Mouse (Mus musculus) cerebellum, adult 8-10 months (tissue): ENCODE data around the gene Hsd17b11.
A peak's percentile ranks its signal among the peaks of the same experiment; 100 is the strongest.

Experiments used
- DNase-seq: peaks from one replicate; pipeline ENCODE4 v3.0.0; 2022

Gene Hsd17b11

GRCm38 (mm10) chr5:104021597-104022378, at the start of gene Hsd17b11:
TSS of gene Hsd17b11 (minus strand) at chr5:104021919.
- DNase-seq = peak; percentile 53

DNA sequence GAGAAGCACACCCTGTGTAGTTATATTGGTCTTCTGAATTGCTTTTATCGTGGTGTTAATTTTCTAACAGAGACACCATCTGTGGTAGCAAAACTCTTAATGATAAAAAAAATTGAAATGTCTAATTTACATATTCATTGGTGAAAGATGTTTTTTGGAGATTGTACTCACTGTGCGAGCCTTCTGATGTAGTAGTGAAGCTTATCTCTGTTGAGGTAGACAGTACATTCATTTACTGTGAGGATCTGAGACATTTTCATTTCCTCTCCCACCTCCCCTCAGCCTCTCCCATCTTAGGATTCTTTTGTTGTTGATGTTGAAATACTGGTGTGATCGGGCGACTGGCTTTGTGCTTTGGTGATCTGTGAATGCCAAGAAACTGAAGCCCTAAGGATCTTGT, 49.3 kb upstream of the Hsd17b11 start:
- no peak for DNase-seq

GRCm38 (mm10) chr5:104068751-104069150, 47.0 kb upstream of the Hsd17b11 start:
- no peak for DNase-seq

DNA sequence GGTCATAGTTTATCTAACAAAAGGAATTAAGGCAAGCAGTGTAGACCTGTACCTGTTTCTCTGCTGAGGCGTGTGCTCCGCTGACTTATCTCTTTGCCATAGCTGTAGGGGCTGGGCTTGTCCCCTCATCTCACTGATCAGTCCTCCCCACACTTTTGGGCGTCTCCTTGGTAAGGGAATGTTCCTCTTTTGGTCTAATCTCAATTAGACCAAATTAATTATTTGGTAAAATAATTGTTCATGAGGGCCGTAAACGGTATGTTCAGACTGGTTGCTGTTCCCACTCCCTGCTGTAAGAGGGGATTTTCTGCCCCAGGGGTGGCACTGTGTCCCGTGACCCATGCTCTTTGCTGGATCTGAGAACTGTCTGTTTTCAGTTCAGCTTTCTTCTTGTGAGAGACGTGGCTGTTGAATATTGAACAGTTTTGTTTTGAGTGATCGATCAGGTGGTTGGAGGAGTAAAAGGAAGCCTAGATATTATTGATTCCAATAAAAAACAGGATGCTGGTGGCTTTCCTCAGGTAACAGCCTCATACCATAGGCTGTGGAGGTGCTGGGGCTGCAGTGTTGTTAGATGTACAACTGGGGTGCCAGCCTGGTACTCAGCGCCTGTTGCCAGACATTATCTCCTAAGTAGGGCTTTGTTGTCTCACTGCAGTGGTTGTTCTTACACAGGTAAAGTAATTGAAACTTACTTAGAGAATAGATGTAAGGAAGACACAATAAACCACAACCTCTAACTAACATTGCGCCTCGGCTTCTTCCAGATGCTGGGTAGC, 41.2 kb upstream of the Hsd17b11 start:
- no peak for DNase-seq

- no peak for DNase-seq
These were observed 40.4 kb upstream of the Hsd17b11 start for GRCm38 (mm10) chr5:104061936-104062772.

DNA sequence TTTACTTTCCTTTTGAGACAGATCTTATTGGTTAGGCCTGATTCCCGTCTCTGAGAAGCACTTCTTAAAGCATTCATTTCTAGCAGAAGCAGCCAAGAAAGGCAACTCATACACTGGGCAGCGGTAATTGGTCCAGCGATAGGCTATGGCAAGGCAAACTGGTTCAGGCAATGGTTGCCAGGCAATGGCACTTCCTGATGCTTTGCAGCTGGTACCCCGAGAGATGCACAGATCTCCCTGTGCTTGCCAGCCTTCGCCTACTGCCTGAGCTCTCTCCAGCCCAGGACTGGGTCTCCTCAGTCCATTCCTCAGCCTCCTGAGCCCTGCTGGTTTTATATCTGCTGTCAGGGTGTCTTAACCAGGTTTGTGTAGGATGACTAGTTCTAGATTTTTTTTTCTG, 38.7 kb upstream of the Hsd17b11 start:
- DNase-seq = no peak

GRCm38 (mm10) chr5:104059628-104060027, 37.9 kb upstream of the Hsd17b11 start:
- DNase-seq = no peak

DNA sequence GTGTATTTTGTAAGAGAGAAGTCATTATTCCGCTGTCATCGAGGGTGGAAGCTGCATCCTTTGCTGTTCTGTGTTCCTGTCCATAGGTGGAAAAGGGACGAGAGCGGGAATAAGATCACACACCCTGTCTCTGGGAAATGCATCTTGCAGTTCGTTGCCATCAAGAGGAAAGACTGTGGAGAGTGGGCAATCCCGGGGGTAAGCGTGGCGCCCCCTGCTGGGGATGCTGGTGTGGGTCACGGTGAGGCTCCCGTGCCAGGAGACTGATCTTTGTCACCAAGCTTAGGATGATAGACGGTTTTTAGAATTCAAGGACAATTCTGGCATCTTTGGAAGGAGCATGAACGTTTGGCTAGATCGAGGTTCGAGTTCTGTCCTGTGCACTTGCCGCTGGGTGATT, 36.3 kb upstream of the Hsd17b11 start:
- peak; percentile 34 for DNase-seq

- DNase-seq = no peak
These were observed 34.6 kb upstream of the Hsd17b11 start for GRCm38 (mm10) chr5:104056295-104056694.

DNA sequence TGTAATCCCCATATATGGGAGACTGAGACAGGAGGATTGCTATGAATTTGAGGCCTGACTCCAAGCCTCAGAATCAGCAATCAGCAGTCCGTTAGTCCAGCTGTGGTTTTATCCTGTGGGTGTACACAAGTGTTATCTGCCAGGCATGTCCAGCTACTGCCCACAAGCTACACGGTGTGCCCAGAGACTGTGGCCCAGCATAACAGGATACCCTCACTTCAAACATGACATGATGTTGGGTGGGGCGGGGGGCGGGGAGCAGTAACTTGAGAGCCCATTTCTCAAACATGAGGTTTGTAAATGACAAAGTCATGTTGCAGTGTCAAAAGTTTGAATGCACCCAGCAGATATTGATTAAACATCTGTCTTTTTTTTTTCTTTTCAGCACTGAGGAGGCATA, 34.1 kb upstream of the Hsd17b11 start:
- no peak for DNase-seq

- no peak for DNase-seq
These were observed 33.2 kb upstream of the Hsd17b11 start for GRCm38 (mm10) chr5:104054938-104055337.

DNA sequence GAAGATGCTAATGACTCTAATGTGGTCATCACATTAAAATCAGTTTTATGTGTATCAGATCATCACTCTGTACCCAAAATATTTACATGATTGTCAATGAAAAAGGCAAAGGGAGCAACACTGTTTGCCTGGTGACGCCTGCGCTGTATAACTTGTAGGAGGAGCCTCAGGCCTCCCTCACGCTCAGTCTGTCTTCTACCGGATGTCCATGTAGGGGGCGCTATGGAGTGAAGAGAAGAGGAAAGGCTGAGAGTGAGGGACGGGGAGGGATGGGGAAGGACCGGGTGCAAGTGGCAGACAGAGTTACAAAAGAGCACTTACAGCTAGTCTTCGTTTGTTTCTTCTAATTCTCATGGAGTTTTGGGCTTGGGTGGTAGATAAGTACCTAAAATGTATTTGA, 31.2 kb upstream of the Hsd17b11 start:
- DNase-seq = no peak

DNA sequence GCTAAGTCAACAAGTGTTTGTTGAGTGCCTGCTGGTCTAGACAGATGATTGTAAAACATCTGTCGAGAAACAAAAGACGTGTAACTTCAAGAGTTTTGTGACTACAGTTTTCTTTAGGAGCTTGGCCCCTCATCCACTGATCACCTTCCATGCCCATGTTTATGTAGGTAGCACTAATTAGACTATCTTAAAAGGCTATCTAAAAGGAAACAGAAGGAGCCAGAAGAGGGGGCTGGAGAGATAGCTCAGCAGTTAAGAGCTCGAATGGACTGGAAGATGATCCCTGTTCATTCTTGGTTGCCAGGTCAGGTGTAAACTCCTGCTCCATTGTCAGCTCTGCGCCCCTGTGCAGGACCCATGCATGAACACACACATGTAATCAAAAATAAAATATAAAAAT, 26.4 kb upstream of the Hsd17b11 start:
- DNase-seq = no peak

DNA sequence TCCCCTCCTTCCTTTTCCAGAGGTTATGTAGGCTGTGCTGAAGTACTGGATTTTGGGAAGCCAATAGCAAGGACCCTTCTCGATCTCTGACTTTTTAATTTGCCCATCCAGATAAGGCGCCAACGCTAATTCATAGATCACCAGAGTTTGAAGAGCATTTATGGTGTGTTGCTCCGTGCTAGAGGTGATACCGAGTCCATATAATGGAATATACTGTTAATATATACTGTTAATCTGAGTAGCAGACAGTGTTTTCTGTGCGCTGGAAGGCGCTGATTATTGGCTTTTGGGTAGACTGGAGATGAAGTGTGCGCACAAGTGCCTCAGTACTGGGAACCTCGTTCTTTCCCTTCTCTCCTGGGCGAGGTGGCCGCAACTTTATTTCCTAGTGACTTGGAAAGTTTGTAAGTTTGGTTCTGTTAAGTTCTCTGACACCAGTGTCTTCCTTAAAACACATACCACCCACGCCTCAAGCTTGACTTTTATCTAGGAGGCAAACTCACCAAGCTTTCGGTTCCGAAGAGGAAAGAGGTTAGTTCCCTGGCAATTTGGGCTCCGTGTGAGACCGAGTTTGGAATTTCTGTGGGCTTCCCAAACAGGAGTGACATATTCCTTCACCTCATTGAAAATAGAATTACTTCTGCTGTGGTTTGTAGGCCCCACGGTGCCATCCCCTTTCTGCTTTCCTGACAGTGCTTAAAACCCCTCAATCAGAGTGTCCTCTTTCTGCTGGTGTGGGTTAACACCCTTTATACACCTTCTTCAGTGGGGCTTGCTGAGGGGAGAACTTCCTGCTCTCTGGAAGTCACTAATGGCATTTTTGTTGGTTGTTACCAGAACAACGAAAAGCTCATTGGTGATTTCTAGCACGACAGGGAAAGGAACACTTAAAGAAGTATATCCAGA, 25.7 kb upstream of the Hsd17b11 start:
- DNase-seq = no peak

DNA sequence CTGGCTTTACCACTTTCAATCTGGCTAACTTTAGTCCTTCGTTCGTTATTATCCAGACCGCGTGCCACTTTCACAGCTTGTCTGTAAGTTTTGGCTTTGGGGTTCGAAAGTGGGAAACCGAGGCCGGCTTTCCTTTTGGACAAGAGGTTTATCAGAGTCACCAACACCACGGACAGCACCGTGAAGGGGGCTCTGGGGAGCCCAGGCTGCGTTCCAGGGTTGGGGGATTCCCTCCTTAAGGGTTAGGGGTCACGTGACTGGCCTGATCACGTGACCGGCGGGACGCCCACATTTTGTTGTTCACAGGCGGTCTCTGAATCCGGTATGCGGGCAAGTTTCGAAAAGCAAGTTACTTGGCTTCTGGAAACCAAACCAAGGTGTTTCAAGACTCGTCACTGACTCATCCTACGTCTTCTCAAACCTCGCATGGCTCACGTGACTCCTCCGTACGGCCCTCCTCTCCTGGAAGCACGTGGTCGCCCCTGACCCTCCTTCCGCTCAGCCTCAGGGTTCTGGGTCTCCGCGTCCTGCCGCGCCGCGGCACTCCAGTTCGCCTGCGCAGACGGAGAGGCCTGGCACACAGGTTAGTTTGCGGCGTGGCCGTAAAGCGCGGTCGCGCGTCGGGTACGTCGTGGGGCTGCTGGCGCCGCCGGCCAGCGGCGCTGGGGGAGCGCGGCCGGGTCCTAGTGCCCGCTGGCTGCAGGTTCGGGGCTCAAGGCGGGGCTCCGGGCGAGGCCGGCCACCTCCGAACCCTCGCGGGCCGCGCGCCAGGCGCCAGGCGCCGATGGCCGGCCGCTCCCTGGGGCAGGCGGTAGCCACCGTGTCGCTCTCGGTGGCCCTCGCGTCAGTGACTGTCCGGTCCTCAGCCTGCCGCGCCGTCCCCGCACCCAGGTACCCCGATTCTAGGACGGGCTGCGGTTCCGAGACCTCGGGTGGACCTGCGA, 24.8 kb upstream of the Hsd17b11 start, which contains the start of gene Nudt9:
Gene Nudt9, plus strand, starts transcription at position 51 of the 944 bp plus-strand sequence.
- DNase-seq = peak; percentile 94

DNA sequence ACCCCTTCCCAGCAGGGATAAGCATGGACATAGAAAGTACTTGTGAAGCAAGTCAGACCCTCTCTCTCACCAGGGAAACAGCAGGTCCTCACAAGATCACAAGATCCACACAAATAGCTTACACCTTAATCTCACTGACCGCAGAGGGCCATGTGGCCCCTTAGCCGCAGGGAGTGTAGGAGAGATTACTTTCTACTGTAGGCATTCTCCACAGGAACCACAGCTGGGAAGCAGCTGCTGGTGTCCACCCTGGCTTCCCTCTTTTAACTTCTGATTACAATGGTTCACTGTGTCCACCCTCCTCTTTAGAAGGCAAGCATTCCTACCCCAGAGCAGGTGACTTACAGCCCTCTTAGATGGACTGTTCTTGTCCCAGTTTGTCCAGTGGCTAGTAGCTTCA, 22.0 kb upstream of the Hsd17b11 start:
- DNase-seq = no peak

- no peak for DNase-seq
These were observed 21.2 kb upstream of the Hsd17b11 start for GRCm38 (mm10) chr5:104042906-104043305.

DNA sequence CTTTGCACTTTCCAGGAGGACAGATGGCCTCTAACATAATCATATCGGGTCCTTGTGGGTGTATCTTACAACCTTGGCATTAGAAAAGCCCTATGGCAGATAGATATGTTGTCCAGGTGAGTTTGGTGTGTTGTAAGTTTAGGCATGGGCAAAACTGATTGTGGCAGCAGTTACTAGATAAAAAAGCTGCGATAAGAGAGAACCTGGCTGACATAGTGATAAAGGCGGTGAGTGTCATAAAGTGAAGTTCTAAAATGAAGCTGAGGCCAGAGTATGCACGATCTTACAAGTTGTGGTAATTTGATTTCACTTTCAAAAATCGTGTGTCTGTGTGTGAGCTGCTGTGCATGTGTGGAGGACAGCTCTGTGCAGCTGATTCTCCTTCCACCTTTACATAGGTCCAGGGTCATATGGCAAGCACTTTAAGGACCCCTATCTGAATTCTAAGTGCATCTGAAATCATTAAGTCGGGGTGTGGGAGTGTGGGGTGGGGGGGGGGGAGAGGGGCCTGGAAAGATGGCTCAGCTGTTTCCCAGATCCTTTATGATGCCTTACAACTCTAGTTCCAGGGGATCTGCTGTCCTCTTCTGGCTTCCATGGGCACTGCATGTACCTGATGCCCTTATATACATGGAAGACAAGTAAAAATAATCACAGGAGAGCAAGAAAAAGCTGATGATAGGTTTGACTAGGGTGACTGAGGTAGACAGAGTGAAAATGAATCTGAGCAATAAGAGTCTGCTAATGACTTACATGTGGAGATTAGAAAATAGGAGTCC, 17.6 kb upstream of the Hsd17b11 start:
- no peak for DNase-seq

GRCm38 (mm10) chr5:104036686-104037085, 15.0 kb upstream of the Hsd17b11 start:
- DNase-seq = no peak

- DNase-seq = no peak
These were observed 14.1 kb upstream of the Hsd17b11 start for GRCm38 (mm10) chr5:104035824-104036223.
